Mouse (Mus musculus) intestine, embryonic 16.5 days (tissue): ENCODE data around the gene Eprs. TPM values are rescaled to one million over a fixed set of nuclear protein-coding genes. Genes with fewer than 3 reads are reported as not detected.
"Not testable (repeated sequence)": the region's sequence is repeated elsewhere in the genome, so short reads cannot be mapped to it uniquely, and the experiment has no call there.

Experiments used
- ATAC-seq: fragments of 200-750 bp; cut with Nextera tagmentation; 2 replicates; pipeline ENCODE4 v1.8.0; 2017; ENCODE audit warnings: moderate TSS enrichment, moderate library complexity
- H3K27ac ChIP-seq: fragments of 300-500 bp; sonication (generic); 2 replicates; pipeline ENCODE4 v1.5.1; 2014; ENCODE audit warnings: mild to moderate bottlenecking, low read length
- H3K27me3 ChIP-seq: fragments of 300-500 bp; sonication (generic); replicated peaks from 2 replicates; pipeline ENCODE4 v1.6.1; 2014; ENCODE audit warnings: low read length, control low read depth, mixed read lengths; ENCODE audit not compliant: control insufficient read depth, insufficient read depth
- H3K36me3 ChIP-seq: fragments of 300-500 bp; sonication (generic); 2 replicates; pipeline ENCODE4 v1.6.1; 2014; ENCODE audit warnings: low read length, control low read depth; ENCODE audit not compliant: control insufficient read depth, insufficient read depth
- H3K4me1 ChIP-seq: fragments of 300-500 bp; sonication (generic); 2 replicates; pipeline ENCODE4 v1.6.1; 2014; ENCODE audit warnings: low read length, control low read depth, mixed read lengths; ENCODE audit not compliant: control insufficient read depth, insufficient read depth
- H3K4me2 ChIP-seq: fragments of 300-500 bp; sonication (generic); 2 replicates; pipeline ENCODE4 v1.6.1; 2014; ENCODE audit warnings: low read depth, low read length, control low read depth
- H3K4me3 ChIP-seq: fragments of 300-500 bp; sonication (generic); 2 replicates; pipeline ENCODE4 v1.5.1; 2014; ENCODE audit warnings: mild to moderate bottlenecking, low read length
- H3K9ac ChIP-seq: fragments of 300-500 bp; sonication (generic); 2 replicates; pipeline ENCODE4 v1.6.1; 2014; ENCODE audit warnings: low read depth, low read length
- H3K9me3 ChIP-seq: fragments of 300-500 bp; sonication (generic); 2 replicates; pipeline ENCODE4 v1.6.1; 2016; ENCODE audit warnings: low read length, control low read depth; ENCODE audit not compliant: control insufficient read depth
- WGBS: fragments of 180-500 bp; shearing (Covaris S2); extraction: QIAGEN DNeasy Blood & Tissue Kit; methylation state at CpG from one replicate; pipeline ENCODE4 v1.1.7; 2014; 5-methylcytosine and 5-hydroxymethylcytosine counted together
- polyA plus RNA-seq: library from polyadenylated mRNA; unstranded; fragments of >200 nt; fragmentation: Nextera tagmentation; extraction: Ambion mirVana; gene quantifications from 2 replicates; pipeline ENCODE4 v1.2.1, GENCODE M21; 2015

Eprs gene
- polyA plus RNA-seq = 118 and 132 TPM in 2 replicates

- peak; percentile 96 for ATAC-seq
- Histone ChIP-seq H3K4me1 (peaks cover 13% of the 10 kb centered on the region; the same call in 1 of the 2 replicates), H3K9ac (peak within 1 kb of the TSS; percentile 94), H3K27ac (peak within 1 kb of the TSS; percentile 95), H3K4me2 (peak within 1 kb of the TSS; percentile 90), H3K4me3 (peak within 1 kb of the TSS; percentile 94), H3K9me3 (no peaks in the 10 kb centered on the region), H3K27me3 (no peaks in the 10 kb centered on the region), H3K36me3 (peaks cover 8% of the 10 kb centered on the region; the same call in 1 of the 2 replicates)
- WGBS = under 1% methylated on average over 91 of the region's 92 CpGs
Measured at GRCm38 (mm10) chr1:185362677-185363520, at the start of gene Eprs. TSS of gene Eprs (plus strand) at chr1:185363044.

DNA sequence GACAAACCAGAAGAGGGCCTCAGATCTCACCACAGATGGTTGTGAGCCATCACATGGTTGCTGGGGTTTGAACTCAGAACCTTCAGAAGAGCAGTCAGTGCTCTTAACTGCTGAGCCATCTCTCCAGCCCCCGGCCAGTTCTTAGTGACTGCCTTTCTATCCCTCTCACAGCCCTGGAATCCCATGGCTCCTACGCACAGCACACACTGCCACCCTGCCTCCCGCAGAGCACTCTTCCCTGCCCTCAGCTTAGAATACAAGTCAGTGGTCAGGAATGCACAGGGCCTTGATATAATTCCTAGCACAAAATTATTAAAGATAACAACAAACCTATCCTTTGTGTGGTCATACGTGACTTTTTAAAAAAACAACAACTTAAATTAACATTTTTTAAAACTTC, 48.3 kb upstream of the Eprs start:
- no peak overlapping the region for H3K4me2 ChIP-seq
- H3K9me3 ChIP-seq = no peaks in the 10 kb centered on the region
- peaks cover 19% of the 10 kb centered on the region for H3K36me3 ChIP-seq
- ATAC-seq = peak; percentile 30; the same call in 1 of the 2 replicates
- no peak overlapping the region for H3K4me3 ChIP-seq
- WGBS = 88% methylated on average over 4 of the region's 4 CpGs
- H3K9ac ChIP-seq = no peak overlapping the region
- 0 out of 2 replicates have a peak, but pooled peaks cover 5% of the 10 kb centered on the region for H3K4me1 ChIP-seq
- H3K27me3 ChIP-seq = no peaks in the 10 kb centered on the region
- H3K27ac ChIP-seq = no peak overlapping the region

DNA sequence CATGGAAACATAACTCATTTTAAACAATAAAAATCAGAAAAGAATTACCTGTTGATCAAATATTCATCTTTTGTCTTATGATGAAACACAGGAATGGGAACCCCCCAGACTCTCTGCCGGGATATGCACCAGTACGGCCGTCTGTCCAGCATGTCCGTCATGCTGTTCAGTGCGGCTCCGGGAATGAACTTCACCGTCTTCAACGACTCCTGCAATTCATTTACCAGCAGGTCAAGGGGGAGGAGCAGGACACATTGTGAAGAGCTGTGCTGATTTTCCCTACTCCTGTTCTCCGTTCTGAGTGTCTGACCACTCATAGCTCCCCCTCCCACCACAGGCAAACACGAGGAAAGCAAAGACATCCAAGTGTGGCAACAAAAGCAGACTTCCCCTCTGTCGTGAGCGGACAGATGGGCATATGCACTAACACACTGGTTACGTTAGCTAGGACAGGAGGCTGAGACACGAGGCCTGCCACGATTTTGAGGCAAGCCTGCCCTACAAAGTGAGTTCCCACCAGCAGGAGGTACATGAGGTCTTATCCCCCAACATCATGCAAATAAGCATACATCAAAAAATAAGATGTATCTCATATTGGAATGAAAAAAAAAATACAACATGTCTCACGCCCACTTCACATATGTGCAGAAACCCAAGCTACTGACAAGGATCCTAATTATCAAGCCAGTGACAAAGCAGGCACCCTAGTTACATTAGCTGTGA, 46.8 kb upstream of the Eprs start:
- H3K4me2 ChIP-seq = no peak overlapping the region
- 0 out of 2 replicates have a peak, but pooled peaks cover 2% of the 10 kb centered on the region for H3K4me1 ChIP-seq
- H3K9me3 ChIP-seq = no peaks in the 10 kb centered on the region
- 87% methylated on average over 16 of the region's 16 CpGs for WGBS
- no peak for ATAC-seq
- H3K9ac ChIP-seq = no peak overlapping the region
- H3K36me3 ChIP-seq = peaks cover 22% of the 10 kb centered on the region
- H3K27me3 ChIP-seq = no peaks in the 10 kb centered on the region
- H3K27ac ChIP-seq = no peak overlapping the region
- no peak overlapping the region for H3K4me3 ChIP-seq

GRCm38 (mm10) chr1:185327754-185328345, 35.0 kb upstream of the Eprs start:
- H3K9me3 ChIP-seq, H3K27ac ChIP-seq, ATAC-seq, H3K4me1 ChIP-seq, H3K27me3 ChIP-seq: not testable (repeated sequence)
- Histone ChIP-seq H3K4me3 (peak overlapping the region; percentile 98), H3K4me2 (peak overlapping the region; percentile 74), H3K36me3 (peaks cover 23% of the 10 kb centered on the region), H3K9ac (peak overlapping the region; percentile 97; the same call in 1 of the 2 replicates)
- 43% methylated on average over 3 of the region's 3 CpGs for WGBS

DNA sequence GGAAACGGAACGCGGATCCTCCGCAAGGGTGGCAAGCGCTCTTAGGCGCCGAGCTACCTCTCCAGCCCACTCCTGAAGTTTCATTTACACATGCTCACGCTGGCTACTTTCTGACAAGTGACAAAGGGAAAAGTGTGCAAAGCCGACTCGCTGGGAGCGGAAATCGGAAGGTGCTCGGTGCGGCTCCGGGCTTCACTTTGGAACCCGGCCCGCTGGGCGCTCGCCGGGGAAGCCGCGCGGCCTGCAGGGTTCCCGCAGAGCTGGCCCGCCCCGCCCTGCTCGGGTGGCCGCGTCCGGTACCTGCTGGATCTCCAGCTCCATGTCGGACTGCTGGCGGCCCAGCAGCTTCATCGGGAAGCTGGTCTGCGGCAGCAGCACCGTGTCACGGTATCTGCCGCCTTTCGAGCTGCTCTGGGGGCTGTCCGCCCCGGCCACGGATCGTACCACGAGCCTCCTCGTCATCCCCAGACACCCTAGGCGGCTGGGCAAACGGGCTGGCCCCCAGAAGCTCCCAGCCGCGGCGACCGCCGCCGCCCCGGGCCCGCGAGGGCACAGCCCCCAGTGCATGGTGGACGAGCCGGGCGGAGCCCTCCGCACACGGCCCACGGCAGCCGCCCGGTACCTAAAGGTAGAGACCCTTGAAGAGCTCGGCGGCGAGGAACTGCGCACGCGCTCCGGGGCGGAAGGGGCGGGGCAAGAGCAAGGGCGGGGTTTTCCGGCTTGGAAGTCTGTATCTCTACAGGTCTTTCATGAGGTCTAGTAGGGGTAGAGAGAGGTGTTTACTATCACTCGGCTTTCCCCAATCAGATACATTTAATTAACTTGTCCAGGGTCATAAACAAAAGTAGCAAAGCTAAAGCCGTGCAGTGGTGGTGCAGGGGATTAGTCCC, 33.9 kb upstream of the Eprs start, which contains the start of gene Iars2:
Gene Iars2 (minus strand): TSS at position 676 of the 890 bp plus-strand sequence.
- Histone ChIP-seq H3K4me2 (peak within 1 kb of the TSS; percentile 74), H3K4me3 (peak within 1 kb of the TSS; percentile 98), H3K9ac (peak within 1 kb of the TSS; percentile 97), H3K4me1 (peaks cover 5% of the 10 kb centered on the region; the same call in 1 of the 2 replicates), H3K9me3 (no peaks in the 10 kb centered on the region), H3K36me3 (peaks cover 13% of the 10 kb centered on the region), H3K27ac (peak within 1 kb of the TSS; percentile 98), H3K27me3 (no peaks in the 10 kb centered on the region)
- WGBS = under 1% methylated on average over 76 of the region's 76 CpGs
- ATAC-seq = peak; percentile 85

- no peak for ATAC-seq
Measured at GRCm38 (mm10) chr1:185329851-185330250, 33.0 kb upstream of the Eprs start.

DNA sequence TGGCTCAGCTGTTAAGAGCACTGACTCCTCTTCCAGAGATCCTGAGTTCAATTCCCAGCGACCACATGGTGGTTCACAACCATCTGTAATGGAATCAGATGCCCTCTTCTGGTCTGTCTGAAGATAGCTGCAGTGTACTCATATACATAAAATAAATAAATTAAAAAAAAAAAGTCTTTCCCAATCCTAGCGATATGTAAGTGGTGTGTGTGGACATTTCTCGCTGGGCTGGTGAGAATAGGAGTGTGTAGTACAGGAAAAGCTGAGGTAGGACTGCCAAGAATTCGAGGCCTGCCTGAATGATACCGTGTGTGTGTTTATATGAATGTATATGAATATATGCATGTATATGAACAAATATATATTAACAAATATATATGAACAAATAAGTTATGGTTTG, 31.5 kb upstream of the Eprs start:
- Histone ChIP-seq H3K4me3 (no peak overlapping the region), H3K36me3 (no peaks in the 10 kb centered on the region), H3K9me3 (no peaks in the 10 kb centered on the region), H3K27me3 (no peaks in the 10 kb centered on the region), H3K4me2 (no peak overlapping the region), H3K4me1 (peaks cover 5% of the 10 kb centered on the region; the same call in 1 of the 2 replicates), H3K9ac (no peak overlapping the region), H3K27ac (no peak overlapping the region)
- ATAC-seq = no peak
- 50% methylated on average over 5 of the region's 5 CpGs for WGBS

More at GRCm38 (mm10) chr1:185329851-185330250, 33.0 kb upstream of the Eprs start:
- Histone ChIP-seq H3K4me3 (no peak overlapping the region), H3K27me3 (no peaks in the 10 kb centered on the region), H3K36me3 (peaks cover 6% of the 10 kb centered on the region; the same call in 1 of the 2 replicates), H3K27ac (no peak overlapping the region), H3K4me2 (0 out of 2 replicates have a peak overlapping the region, but pooled peaks have one; percentile 74), H3K9ac (no peak overlapping the region), H3K4me1 (peaks cover 5% of the 10 kb centered on the region; the same call in 1 of the 2 replicates), H3K9me3 (no peaks in the 10 kb centered on the region)
- WGBS = 93% methylated on average over 8 of the region's 8 CpGs

DNA sequence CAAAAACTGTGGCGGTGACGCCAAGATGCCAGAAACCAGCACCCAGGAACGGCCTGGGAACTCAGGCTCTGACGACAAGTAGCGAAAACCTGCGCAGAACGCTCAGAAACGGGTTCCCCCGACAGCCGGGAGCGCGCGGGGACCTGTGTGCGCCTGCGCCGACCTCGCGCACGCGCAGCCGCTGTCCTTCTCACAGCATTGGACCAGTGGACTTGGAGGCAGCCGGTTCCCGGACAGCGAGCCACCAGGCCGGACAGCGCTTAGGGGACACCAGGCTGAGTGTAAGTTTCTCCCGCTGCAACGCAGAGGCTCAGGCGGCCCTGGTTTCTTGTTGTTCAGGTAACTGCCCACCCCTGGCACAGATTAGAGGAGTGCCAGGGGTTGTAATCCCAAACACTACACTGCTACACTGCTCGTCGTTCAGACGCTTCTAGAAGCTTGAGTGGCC, 30.8 kb upstream of the Eprs start, which contains the start of gene Bpnt1:
Gene Bpnt1 (plus strand): TSS at position 167 of the 448 bp plus-strand sequence.
- WGBS = 0% methylated on average over 32 of the region's 32 CpGs
- H3K9me3 ChIP-seq = no peaks in the 10 kb centered on the region
- H3K9ac ChIP-seq = peak within 1 kb of the TSS; percentile 89
- H3K4me1 ChIP-seq = peaks cover 5% of the 10 kb centered on the region; the same call in 1 of the 2 replicates
- peak; percentile 68 for ATAC-seq
- H3K4me3 ChIP-seq = peak within 1 kb of the TSS; percentile 83
- no peaks in the 10 kb centered on the region for H3K27me3 ChIP-seq
- peak within 1 kb of the TSS; percentile 77 for H3K4me2 ChIP-seq
- H3K27ac ChIP-seq = peak within 1 kb of the TSS; percentile 91
- no peaks in the 10 kb centered on the region for H3K36me3 ChIP-seq
